Mouse (Mus musculus): Measurements from ENCODE around the gene Arrdc3.

Arrdc3 gene

DNA sequence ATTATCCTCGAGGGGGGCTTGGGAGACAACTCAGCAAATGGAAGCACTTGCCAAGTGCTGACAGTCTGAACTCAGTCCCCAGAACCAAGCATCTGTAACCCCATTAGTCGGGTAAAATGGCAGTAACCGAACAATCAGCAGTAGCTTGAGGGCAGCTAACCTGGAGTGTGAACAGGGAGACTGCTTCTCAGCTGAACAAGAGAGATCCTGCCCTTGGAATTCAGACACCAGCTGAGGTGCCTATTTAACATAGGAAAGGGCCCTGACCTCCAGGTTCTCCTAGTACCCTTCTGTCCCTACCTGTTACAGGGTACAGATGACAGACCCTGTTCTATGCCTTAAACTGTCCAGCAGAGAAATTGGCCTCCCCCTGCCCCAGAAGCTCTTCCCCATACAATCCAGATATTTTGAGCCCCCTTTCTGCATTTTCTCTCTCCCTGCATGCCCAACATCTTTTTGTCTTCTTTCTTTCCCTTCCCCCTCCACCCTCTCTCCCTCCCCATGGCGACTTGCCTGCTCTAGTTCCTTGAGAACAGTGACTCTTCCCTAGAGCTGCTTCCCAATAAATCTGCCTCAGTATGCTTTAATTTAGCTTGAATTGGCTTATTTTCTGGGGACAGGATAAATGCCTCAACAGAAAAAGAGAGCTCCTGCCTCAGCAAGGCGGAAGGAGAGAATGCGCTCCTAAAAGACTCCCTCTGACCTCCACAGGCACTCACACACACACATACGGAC lies 38.6 kb downstream of the Arrdc3 start:
- no peak for DNase-seq

GRCm38 (mm10) chr13:80928187-80928586 lies 45.0 kb downstream of the Arrdc3 start:
- DNase-seq = no peak

GRCm38 (mm10) chr13:80930030-80930429 lies 46.8 kb downstream of the Arrdc3 start:
- no peak for DNase-seq

DNA sequence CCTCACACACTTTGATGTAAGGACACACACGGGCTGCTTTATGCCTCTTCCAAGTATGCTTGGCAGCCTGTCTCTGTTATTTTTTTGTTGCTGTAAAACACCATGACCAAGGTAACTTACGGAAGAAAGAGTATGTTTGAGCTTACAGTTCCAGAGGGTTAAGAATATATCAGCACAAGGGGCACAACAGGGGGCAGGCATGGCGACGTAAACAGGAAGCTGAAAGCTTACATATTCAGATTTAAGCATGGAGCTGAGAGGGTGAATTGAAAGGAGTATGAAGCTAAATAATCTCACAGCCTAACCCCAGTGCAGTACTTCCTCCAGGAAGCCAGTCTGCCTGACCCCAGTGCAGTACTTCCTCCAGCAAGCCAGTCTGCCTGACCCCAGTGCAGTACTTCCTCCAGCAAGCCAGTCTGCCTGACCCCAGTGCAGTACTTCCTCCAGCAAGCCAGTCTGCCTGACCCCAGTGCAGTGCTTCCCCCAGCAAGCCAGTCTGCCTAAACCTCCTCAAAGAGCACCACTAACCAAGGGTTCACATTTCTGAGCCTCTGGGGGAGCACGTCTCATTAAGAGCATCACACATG lies 49.7 kb downstream of the Arrdc3 start:
- DNase-seq = no peak

DNA sequence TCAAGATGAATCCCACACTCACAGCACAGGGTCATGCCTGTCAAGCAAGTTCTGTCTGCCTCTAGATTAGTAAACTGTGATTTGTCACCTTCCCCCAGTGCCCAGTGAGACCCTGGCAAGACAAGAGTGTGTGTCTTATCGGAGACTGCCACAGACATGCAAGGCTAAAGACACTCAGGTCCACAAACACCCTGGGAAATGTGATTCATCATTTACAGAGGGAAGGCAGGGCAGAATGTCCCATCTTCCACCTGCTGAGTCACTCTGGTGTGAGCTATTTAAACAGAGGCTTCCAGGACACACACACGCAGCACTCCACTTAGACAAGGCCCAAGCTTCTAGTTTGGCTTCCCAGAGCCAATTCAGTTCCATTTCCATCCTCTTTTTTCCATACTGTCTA lies 53.2 kb downstream of the Arrdc3 start:
- no peak for DNase-seq

GRCm38 (mm10) chr13:80939228-80939627 lies 56.0 kb downstream of the Arrdc3 start:
- no peak for DNase-seq

DNA sequence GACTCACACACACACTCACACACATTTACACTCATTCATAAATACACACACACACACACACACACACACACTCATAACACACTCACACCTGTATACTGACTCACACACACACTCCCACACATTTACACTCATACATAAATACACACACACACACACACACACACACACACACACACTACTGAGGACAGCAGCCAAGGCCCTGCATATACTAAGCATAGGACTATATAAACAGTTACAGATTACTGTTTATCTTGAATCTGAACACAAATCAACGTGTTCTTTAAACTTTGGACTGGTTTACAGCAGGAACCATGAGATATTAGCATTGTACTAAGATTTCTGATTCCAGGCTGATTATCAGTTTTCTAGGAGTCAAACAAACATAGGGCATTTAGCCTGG lies 56.7 kb downstream of the Arrdc3 start:
- DNase-seq = no peak

- no peak for DNase-seq
Observed at GRCm38 (mm10) chr13:80940421-80940820, 57.2 kb downstream of the Arrdc3 start.

DNA sequence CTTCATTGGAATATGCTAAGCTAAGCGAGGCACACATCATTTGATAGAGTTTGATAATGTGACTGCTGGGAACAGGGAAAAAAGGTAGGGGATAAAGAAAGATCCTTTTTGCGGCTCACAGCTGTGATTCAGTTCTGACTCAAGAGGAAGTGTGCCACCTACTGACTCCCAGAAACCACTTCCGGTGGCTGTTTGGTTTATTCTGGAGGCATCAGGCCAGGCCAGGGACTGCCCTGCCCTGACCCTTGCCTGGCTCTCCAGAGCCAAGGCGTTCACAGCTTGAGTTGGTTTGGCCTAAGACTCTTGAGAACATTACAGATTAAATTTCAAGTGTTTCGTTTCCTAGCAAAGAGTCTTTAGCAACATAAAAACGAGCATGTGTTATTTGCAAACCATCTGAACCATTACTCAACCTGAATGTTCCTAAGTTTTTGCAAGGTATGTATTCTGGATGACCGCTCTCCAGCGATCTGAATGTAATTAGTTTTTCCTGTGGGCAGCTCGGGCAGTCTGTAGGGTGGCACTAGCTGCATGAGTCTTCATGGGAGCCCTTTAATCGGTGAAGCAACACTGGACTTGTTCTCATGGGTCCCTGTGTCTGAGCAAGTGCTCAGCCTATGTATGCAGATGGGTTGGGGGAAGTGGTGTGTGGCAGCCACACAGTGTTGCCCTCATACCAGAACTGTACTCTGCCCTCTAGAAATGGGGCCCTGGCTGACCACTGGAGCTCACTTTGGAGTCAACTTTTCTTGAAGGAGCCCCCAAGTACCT lies 57.9 kb downstream of the Arrdc3 start:
- no peak for DNase-seq

- no peak for DNase-seq
Observed at GRCm38 (mm10) chr13:80944532-80944931, 61.3 kb downstream of the Arrdc3 start.

Data from cerebellum, adult 8-10 months (tissue).